Mouse (Mus musculus): ENCODE data around the gene Rps27a. TPM values are rescaled to one million over a fixed set of nuclear protein-coding genes. Genes with fewer than 3 reads are reported as not detected.
"Not testable (repeated sequence)": the region's sequence is repeated elsewhere in the genome, so short reads cannot be mapped to it uniquely, and the experiment has no call there.

The Rps27a gene
- total RNA-seq (2021), result 100 to 1,000 TPM; 310 to 371 TPM
- long read RNA-seq, experiment 1, transcript Rps27a-202 (6 exons, 791 nt), result major isoform, 195 of 268 reads
- long read RNA-seq, experiment 1, transcript Rps27a-201 (5 exons, 637 nt), result minor isoform, 36 of 268 reads
- long read RNA-seq, experiment 1, partial matches to known transcripts, result 0 of 268 reads
- long read RNA-seq, experiment 1, other reads (novel, unspliced or antisense), result 33 of 268 reads
- long read RNA-seq, experiment 2, transcript Rps27a-202 (6 exons, 791 nt), result major isoform, 240 of 389 reads
- long read RNA-seq, experiment 2, transcript Rps27a-201 (5 exons, 637 nt), result minor isoform, 62 of 389 reads
- long read RNA-seq, experiment 2, partial matches to known transcripts, result 3 of 389 reads
- long read RNA-seq, experiment 2, other reads (novel, unspliced or antisense), result 82 of 389 reads

DNA sequence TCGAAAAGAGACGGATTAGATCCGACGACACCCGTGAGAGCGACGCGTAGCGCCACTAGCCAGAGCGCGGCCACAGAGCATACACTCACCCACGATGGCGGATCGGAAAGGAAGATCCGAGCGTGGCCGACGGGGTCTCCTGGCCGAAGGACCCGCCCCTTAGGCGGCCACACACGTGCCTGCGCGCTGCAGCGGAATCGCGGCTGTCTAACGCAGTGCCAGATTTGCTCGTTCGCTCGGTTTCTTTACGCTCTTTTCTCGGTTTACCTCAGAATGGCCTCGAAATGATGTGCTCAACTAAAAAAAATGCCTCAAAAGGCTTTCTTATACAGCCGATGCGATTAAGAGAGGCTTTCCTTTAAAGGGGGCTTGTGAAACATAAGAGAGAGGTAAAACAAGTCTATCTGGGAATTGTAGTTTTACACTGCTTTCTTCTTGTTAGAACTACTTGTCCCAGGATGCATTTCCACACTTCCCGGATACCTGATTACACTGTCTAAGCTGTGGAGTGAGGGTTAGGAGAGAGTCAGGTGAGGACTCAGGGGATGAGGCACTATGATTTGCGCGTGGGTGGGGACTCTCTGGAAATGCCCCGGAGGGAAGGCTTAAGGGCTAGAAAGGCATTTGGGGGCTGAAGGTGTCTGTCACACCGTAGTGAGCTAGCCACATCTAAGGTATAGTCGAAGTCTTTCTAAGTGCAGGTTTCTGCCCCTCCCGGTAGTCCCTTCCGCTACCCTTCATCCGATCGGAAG lies at the start of gene Rps27a, which contains the start of gene Clhc1:
TSS of gene Rps27a (minus strand) at position 358 of the 752 bp plus-strand sequence.
TSS of gene Clhc1 (plus strand) at position 199 of the 752 bp plus-strand sequence.
- peak; percentile 91 to 94 for DNase-seq
- intact Hi-C loops (cut with DNase I), result loop anchor here (5.0 kb wide), 1 partner anchor 176 kb away; the partner anchor contains the start of gene Ccdc88a

DNA sequence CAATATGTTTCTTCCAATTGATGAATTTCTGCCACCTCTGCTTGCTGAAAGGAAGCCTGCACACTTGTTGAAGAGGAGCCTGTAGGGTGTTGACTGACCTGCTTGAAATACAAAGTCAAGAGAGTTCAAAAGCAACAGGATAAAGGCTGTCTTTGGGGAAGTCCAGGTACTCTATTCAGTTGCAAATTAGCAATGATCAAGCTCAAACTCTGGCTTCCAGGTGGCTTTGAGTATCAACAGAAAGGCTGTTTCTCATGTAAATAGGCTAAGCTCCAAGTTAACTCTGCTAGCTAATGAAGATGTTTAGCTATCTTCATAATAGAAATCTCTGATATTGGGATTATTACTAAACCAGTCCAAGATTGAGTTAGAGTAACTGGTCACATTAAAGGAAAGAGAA lies 49.2 kb upstream of the Rps27a start:
- intact Hi-C loops (cut with DNase I), result no loop called here
- DNase-seq, result no peak

DNA sequence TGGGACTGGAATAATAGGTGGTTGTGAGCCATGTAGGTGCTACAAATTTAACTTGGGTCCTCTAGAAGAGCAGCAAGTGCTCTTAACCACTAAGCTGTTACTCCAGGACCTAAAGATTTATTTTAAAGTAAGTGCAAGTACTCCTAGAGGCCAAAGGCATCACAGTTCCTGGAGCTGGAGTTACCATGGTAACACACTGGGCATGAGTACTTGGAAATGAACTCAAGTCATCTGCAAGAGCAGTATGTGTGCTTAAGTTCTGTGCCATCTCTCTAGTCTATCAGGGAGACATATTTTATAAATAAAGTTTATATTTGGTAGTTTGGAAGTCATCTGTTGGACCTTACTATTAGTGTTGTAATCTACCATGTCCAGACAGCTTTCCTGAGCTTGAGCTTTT lies 47.3 kb upstream of the Rps27a start:
- DNase-seq, result no peak
- intact Hi-C loops (cut with DNase I), result no loop called here

DNA sequence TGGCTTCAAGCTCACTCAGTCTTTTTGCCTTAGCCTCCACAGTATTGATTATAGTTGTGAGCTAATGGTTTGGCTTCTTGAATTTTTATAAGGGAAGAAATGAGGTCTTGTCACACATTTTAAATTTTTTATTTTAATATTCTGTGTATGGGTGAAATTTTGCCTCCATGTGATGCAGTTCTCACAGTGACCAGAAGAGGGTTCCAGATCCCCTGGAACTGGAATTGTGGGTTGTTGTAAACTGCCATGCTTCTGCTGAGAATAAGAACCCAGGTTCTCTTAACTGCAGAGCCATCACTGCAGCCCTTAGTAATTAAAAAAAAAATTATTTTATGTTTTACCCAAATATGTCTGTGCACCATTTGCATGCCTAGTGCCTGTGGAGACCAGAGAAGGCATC lies 31.7 kb upstream of the Rps27a start:
- intact Hi-C loops (cut with DNase I), result no loop called here
- DNase-seq, result no peak

DNA sequence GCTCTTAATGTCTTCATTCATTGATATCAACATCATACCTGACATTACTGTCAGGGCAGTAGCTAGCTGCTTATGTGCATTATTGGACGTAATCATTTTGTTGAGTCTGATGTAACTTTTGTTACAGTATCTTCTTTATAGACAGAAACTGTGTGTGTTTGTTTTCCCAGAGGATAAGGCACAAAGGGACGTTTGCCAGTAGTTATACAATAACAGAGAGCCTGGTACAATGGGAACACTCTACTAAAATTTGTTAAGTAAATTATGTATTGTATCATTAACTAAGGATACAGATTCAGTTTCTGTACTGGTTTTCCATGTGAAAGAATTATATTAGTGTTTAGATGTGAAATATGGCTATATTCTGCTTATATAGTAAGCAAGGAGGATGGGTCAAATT lies 24.7 kb upstream of the Rps27a start:
- intact Hi-C loops (cut with DNase I), result no loop called here
- DNase-seq, result no peak

DNA sequence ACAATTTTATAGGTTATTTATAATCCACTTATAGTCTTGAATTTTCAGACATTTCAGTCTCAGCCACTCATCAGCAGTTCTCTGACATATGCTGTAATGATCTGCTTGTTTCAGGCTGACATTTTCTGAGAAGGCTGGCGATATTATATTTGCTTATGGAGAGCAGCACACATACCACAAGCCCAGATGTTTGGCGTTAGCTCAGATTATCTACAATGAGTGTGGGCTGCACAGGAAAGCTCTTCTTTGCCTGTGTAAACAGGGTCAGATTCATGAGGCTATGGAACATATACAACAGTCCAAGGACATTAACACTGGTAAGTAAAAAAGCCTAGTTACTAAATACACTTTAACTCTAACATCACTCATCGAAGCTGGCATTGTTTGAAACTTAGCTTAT lies 23.6 kb upstream of the Rps27a start:
- no peak for DNase-seq
- intact Hi-C loops (cut with DNase I), result no loop called here

- intact Hi-C loops (cut with DNase I), result no loop called here
- DNase-seq, result no peak
These were observed 15.5 kb upstream of the Rps27a start for GRCm38 (mm10) chr11:29563406-29563805.

DNA sequence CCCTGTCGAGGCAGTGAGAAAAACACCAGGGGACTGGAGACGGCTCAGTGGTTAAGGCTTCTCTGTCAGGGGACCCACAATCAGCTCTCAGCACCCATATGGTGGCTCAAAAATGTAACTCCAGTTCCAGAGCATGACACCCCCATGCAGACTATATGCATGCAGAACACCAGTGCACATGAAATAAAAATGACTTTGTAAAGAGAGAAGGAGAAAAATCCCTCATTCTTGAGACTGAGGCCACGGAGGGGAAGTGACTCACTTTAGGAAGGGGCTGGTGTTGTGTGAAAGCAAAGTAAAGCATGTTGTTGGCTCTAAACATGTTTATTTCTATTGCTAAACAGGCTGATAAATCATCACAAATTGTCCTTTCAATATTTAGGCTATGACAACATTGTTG lies 13.1 kb upstream of the Rps27a start:
- intact Hi-C loops (cut with DNase I), result no loop called here

DNA sequence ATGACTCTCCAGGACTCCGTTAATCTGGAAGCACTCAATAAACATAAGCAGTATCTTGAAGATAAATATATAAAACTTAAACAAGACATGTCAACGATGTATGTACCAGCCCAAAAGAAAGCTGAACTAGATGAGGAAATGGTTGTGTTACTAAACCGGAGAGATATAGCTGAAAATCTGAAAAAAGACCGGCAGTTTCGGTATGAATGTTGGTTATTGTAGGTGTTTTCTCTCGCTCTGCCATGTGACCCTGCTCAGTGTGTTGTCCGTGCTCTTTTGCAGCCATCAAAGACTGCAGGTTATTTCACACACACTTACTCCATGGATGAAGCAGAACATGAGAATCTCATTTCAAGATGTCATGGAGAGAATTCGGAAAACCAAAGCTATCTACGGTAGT lies 12.5 kb upstream of the Rps27a start:
- no peak for DNase-seq
- intact Hi-C loops (cut with DNase I), result no loop called here

More for the DNA sequence above, 13.1 kb upstream of the Rps27a start:
- no peak for DNase-seq

DNA sequence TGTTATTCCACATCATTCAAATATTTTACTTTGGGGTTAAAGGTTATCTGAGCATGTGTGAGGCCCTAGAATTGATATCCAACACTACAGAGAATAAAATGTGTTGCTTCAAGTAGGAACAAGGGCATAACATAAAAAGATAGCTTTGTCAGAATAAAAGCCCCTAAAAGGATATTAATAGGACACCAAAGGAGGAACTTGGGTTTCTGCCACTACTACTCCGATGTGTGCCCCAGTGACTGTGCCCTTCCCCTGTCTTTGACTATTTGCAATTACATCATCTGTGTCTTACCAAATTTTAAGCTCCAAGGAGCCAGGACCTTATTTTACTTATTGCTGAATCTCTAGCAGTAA lies 1.5 kb upstream of the Rps27a start:
- DNase-seq, result no peak
- intact Hi-C loops (cut with DNase I), result loop anchor here (5.0 kb wide), 1 partner anchor 177 kb away; the partner anchor contains the start of gene Ccdc88a

- no peak for DNase-seq
- intact Hi-C loops (cut with DNase I), result loop anchor here (5.0 kb wide), 1 partner anchor 176 kb away; the partner anchor contains the start of gene Ccdc88a
These were observed 855 bp upstream of the Rps27a start for GRCm38 (mm10) chr11:29548504-29549424.

DNA sequence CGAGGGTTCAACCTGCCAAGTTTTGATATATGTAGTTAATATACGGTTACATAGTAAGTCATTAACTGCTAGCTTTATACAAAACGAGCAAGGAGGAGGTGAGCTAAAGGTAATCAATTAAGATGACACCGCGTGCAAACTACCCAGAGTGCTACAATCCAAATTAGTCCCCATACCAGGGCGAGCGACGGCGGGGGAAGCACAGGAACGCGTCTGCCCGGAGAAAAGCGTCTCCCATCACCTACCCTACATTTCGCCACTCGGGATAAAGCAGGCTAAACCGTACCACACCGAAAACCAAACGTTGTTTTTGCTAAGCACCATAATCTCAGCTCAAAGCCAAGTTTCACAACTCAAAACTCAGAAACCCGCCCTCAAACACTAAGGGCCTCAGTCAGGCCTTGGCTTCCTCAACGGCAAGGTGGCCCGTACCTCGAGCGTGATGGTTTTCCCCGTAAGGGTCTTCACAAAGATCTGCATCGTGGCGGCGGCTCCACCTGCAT lies 609 bp downstream of the Rps27a start:
- intact Hi-C loops (cut with DNase I), result loop anchor here (5.0 kb wide), 1 partner anchor 175 kb away; the partner anchor contains the start of gene Ccdc88a
- no peak for DNase-seq

GRCm38 (mm10) chr11:29546762-29547161 lies 1.1 kb downstream of the Rps27a start:
- intact Hi-C loops (cut with DNase I), result loop anchor here (5.0 kb wide), 1 partner anchor 174 kb away; the partner anchor contains the start of gene Ccdc88a
- DNase-seq, result no peak

- not testable (repeated sequence) for DNase-seq
- intact Hi-C loops (cut with DNase I), result loop anchor here (5.0 kb wide), 1 partner anchor 174 kb away; the partner anchor contains the start of gene Ccdc88a
These were observed 1.6 kb downstream of the Rps27a start for GRCm38 (mm10) chr11:29546297-29546696.

DNA sequence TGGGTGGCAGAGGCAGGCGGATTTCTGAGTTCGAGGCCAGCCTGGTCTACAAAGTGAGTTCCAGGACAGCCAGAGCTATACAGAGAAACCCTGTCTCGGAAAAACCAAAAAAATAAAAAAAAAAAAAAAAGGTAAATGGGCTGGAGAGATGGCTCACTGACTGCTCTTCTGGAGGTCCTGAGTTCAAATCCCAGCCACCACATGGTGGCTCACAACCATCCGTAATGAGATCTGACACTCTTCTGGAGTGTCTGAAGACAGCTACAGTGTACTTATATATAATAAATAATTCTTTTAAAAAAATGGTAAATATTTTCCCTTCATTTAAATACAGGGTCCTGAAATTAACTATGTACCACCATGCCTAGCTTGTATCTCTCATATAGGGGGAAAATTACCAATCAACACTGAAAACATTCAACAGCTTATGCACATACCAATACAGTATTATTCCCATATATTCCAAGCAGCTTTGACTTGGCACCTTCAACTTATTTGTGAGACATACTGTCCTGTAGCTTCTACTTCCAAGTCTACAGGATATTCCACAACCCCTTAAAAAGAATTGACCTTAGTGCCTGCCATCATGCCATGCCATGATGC lies 2.7 kb downstream of the Rps27a start:
- intact Hi-C loops (cut with DNase I), result loop anchor here (5.0 kb wide), 1 partner anchor 173 kb away; the partner anchor contains the start of gene Ccdc88a
- DNase-seq, result not testable (repeated sequence)

- no peak for DNase-seq
These were observed 3.5 kb downstream of the Rps27a start for GRCm38 (mm10) chr11:29544225-29544945.

GRCm38 (mm10) chr11:29538201-29538600 lies 9.7 kb downstream of the Rps27a start:
- intact Hi-C loops (cut with DNase I), result no loop called here
- no peak for DNase-seq

More at GRCm38 (mm10) chr11:29544225-29544945, 3.5 kb downstream of the Rps27a start:
- intact Hi-C loops (cut with DNase I), result no loop called here

DNA sequence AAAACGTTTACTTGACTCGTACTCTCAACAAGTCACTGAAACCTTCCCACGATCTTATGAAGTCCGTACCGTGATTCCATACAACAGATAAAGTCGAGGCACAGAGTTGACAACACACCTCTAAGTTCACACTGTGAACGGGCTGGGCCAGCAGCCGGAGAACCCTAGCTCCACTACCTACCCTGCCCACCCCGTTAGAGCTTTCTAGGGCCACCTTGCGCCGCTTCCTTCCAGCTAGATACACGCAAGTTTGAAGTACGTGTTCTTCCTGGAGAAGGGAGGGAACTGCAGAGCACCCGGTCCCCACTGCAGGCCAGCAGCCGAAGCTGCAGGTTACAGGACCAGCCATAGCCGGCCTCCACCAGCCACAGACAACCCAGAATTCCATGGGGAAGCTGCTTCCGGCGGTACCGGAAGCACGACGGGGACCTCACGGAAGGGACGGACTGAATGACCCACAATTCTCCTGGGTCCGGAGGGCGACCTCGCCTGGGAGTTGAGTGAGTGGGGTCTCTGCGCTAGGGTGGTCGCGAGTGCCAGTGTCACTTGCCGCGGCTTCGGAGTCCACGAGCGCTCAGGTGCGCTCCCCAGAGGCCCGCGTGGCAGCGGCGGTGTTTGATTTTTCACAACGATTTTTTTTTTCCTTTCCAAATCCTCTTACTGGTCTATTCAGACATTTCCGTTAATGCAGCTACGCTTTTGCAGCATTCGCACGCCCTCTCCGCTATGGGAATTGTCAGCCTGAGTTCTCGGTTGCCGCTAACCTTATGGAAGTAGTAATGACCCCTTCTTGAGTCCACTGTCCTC lies 21.7 kb downstream of the Rps27a start, which contains the start of gene Mtif2:
TSS of gene Mtif2 (plus strand) at position 421 of the 807 bp plus-strand sequence.
- intact Hi-C loops (cut with DNase I), result no loop called here
- DNase-seq, result peak; percentile 67 to 76

Measured in gastrocnemius, postnatal 36 days (tissue).